Mouse (Mus musculus) embryonic fibroblast, embryonic 13.5 days (primary cell): Measurements from ENCODE around the gene Spon1.

Experiments
- CTCF ChIP-seq: IDR thresholded peaks from 2 replicates; pipeline ENCODE4 v1.5.1; 2011; ENCODE audit warnings: mild to moderate bottlenecking, control low read depth, low read length, moderate library complexity, borderline replicate concordance; ENCODE audit not compliant: insufficient read depth
- POLR2A ChIP-seq: IDR thresholded peaks from 2 replicates; pipeline ENCODE4 v1.6.1; 2011; ENCODE audit warnings: low read depth, mild to moderate bottlenecking, control low read depth, low read length, moderate library complexity

- no peak for TF ChIP-seq CTCF
- TF ChIP-seq POLR2A: no peak
Measured at GRCm38 (mm10) chr7:114063534-114063933, 297.7 kb downstream of the Spon1 start.
